Mouse (Mus musculus) MEL (cell line): ENCODE results near the gene Gm45233. TPM values are rescaled to one million over a fixed set of nuclear protein-coding genes. Genes with fewer than 3 reads are reported as not detected.

ENCODE experiments used
- DNase-seq: peaks from one replicate; pipeline ENCODE4 v3.0.0; 2011; ENCODE audit warnings: low read depth, low spot score
- H3K27ac ChIP-seq: 2 replicates; pipeline ENCODE4 v1.5.1; 2012; ENCODE audit warnings: low read depth, mild to moderate bottlenecking, control low read depth, low read length, moderate library complexity; ENCODE audit not compliant: control insufficient read depth
- H3K27me3 ChIP-seq, 2 experiments: fragments of 150-350 bp in 1 of 2; sonication (generic) in 1 of 2; 2 replicates each; pipeline ENCODE4 v1.6.1; 2012; ENCODE audit warnings: low read length in 2 of 2, mild to moderate bottlenecking in 2 of 2, improper control_type of control experiment in 1 of 2, moderate library complexity in 1 of 2; ENCODE audit not compliant: insufficient read depth in 2 of 2, control insufficient read depth in 1 of 2
- H3K36me3 ChIP-seq, 2 experiments: 2 replicates each; pipeline ENCODE4 v1.6.1; 2012 to 2014; ENCODE audit warnings: low read length in 2 of 2, improper control_type of control experiment in 1 of 2, inconsistent platforms in 1 of 2, mild to moderate bottlenecking in 1 of 2; ENCODE audit not compliant: insufficient read depth in 2 of 2, control insufficient read depth in 1 of 2
- H3K4me1 ChIP-seq, 2 experiments: fragments of 150-350 bp in 1 of 2; sonication (generic) in 1 of 2; 2 replicates each; pipeline ENCODE4 v1.6.1; 2012; ENCODE audit warnings: low read length in 2 of 2, improper control_type of control experiment in 1 of 2, mild to moderate bottlenecking in 1 of 2; ENCODE audit not compliant: insufficient read depth in 2 of 2, control insufficient read depth in 1 of 2
- H3K4me3 ChIP-seq, 2 experiments: fragments of 150-350 bp in 1 of 2; sonication (generic) in 1 of 2; 2 replicates each; pipeline ENCODE4 v1.5.1; 2012; ENCODE audit warnings: low read depth in 2 of 2, low read length in 2 of 2, mild to moderate bottlenecking in 2 of 2, moderate library complexity in 2 of 2, control low read depth in 1 of 2, improper control_type of control experiment in 1 of 2; ENCODE audit not compliant: control insufficient read depth in 1 of 2, insufficient read depth in 1 of 2
- H3K79me2 ChIP-seq: 2 replicates; pipeline ENCODE4 v1.6.1; 2012; ENCODE audit warnings: mild to moderate bottlenecking, low read length, moderate library complexity; ENCODE audit not compliant: control insufficient read depth, poor library complexity, insufficient read depth
- H3K9ac ChIP-seq: 2 replicates; pipeline ENCODE4 v1.6.1; 2012; ENCODE audit warnings: low read depth, mild to moderate bottlenecking, control low read depth, low read length, moderate library complexity; ENCODE audit not compliant: control insufficient read depth, poor library complexity, severe bottlenecking
- H3K9me3 ChIP-seq: fragments of 150-350 bp; sonication (generic); replicated peaks from 2 replicates; pipeline ENCODE4 v1.6.1; 2012; ENCODE audit warnings: mild to moderate bottlenecking, low read length, improper control_type of control experiment, moderate library complexity; ENCODE audit not compliant: insufficient read depth
- CHD1 ChIP-seq: IDR thresholded peaks from 2 replicates; pipeline ENCODE4 v1.6.1; 2012; ENCODE audit warnings: low read depth, mild to moderate bottlenecking, inconsistent platforms, low read length, improper control_type of control experiment
- CTCF ChIP-seq, 3 experiments: IDR thresholded peaks in 2 of 3; conservative IDR thresholded peaks in 1 of 3; 2 replicates each; pipeline ENCODE4 v1.5.1; 2011 to 2012; ENCODE audit warnings: low read length in 3 of 3, low read depth in 2 of 3, mild to moderate bottlenecking in 2 of 3, improper control_type of control experiment in 1 of 3, inconsistent platforms in 1 of 3, mixed read lengths in 1 of 3, moderate library complexity in 1 of 3; ENCODE audit not compliant: control insufficient read depth in 1 of 3, insufficient read depth in 1 of 3, poor library complexity in 1 of 3, severe bottlenecking in 1 of 3
- ELF1 ChIP-seq: IDR thresholded peaks from 2 replicates; pipeline ENCODE4 v1.6.1; 2014; ENCODE audit warnings: low read depth, mild to moderate bottlenecking, inconsistent platforms, low read length, improper control_type of control experiment, moderate library complexity
- ETS1 ChIP-seq: IDR thresholded peaks from 2 replicates; pipeline ENCODE4 v1.6.1; 2012; ENCODE audit warnings: low read depth, mild to moderate bottlenecking, inconsistent platforms, low read length, improper control_type of control experiment, moderate library complexity
- HCFC1 ChIP-seq: IDR thresholded peaks from 2 replicates; pipeline ENCODE4 v1.6.1; 2012; ENCODE audit warnings: low read depth, mild to moderate bottlenecking, inconsistent platforms, low read length, improper control_type of control experiment, moderate library complexity
- JUND ChIP-seq: IDR thresholded peaks from 2 replicates; pipeline ENCODE4 v1.6.1; 2011; ENCODE audit warnings: low read depth, mild to moderate bottlenecking, improper control_type of control experiment, low read length
- MAX ChIP-seq: IDR thresholded peaks from 2 replicates; pipeline ENCODE4 v1.6.1; 2011; ENCODE audit warnings: low read length, improper control_type of control experiment
- MEF2A ChIP-seq: IDR thresholded peaks from 2 replicates; pipeline ENCODE4 v1.6.1; 2014; ENCODE audit warnings: low read depth, mild to moderate bottlenecking, inconsistent platforms, low read length, improper control_type of control experiment; ENCODE audit not compliant: poor library complexity, insufficient replicate concordance, severe bottlenecking; ENCODE audit errors: extremely low read depth
- MXI1 ChIP-seq: IDR thresholded peaks from 2 replicates; pipeline ENCODE4 v1.6.1; 2011; ENCODE audit warnings: mild to moderate bottlenecking, low read depth, low read length, improper control_type of control experiment
- MYB ChIP-seq: IDR thresholded peaks from 2 replicates; pipeline ENCODE4 v1.6.1; 2011; ENCODE audit warnings: mild to moderate bottlenecking, low read depth, low read length, improper control_type of control experiment
- MYC ChIP-seq: IDR thresholded peaks from 2 replicates; pipeline ENCODE4 v1.6.1; 2011; ENCODE audit warnings: low read depth, mild to moderate bottlenecking, low read length, improper control_type of control experiment, moderate library complexity
- NELFE ChIP-seq: IDR thresholded peaks from 2 replicates; pipeline ENCODE4 v1.6.1; 2011; ENCODE audit warnings: low read depth, low read length, improper control_type of control experiment
- POLR2A ChIP-seq, 2 experiments: IDR thresholded peaks; 2 replicates each; pipeline ENCODE4 v1.6.1; 2011 to 2012; ENCODE audit warnings: low read length in 2 of 2, mild to moderate bottlenecking in 2 of 2, control low read depth in 1 of 2, improper control_type of control experiment in 1 of 2, low read depth in 1 of 2, moderate library complexity in 1 of 2; ENCODE audit not compliant: control insufficient read depth in 1 of 2, insufficient read depth in 1 of 2, poor library complexity in 1 of 2
- RAD21 ChIP-seq: IDR thresholded peaks from 2 replicates; pipeline ENCODE4 v1.6.1; 2011; ENCODE audit warnings: mild to moderate bottlenecking, low read depth, low read length, improper control_type of control experiment
- RCOR1 ChIP-seq: IDR thresholded peaks from 2 replicates; pipeline ENCODE4 v1.6.1; 2012; ENCODE audit warnings: low read depth, mild to moderate bottlenecking, inconsistent platforms, low read length, improper control_type of control experiment
- SMC3 ChIP-seq: IDR thresholded peaks from 2 replicates; pipeline ENCODE4 v1.6.1; 2011; ENCODE audit warnings: low read depth, low read length, improper control_type of control experiment
- TBP ChIP-seq: IDR thresholded peaks from 2 replicates; pipeline ENCODE4 v1.8.0; 2011; ENCODE audit warnings: low read depth, low read length, improper control_type of control experiment
- TCF12 ChIP-seq: IDR thresholded peaks from 2 replicates; pipeline ENCODE4 v1.6.1; 2014; ENCODE audit warnings: low read depth, mild to moderate bottlenecking, inconsistent platforms, low read length, improper control_type of control experiment, moderate library complexity
- UBTF ChIP-seq: IDR thresholded peaks from 2 replicates; pipeline ENCODE4 v1.6.1; 2012; ENCODE audit warnings: low read depth, mild to moderate bottlenecking, inconsistent platforms, low read length, improper control_type of control experiment, moderate library complexity, borderline replicate concordance; ENCODE audit not compliant: insufficient read depth
- ZC3H11A ChIP-seq: IDR thresholded peaks from 2 replicates; pipeline ENCODE4 v1.6.1; 2012; ENCODE audit warnings: low read depth, mild to moderate bottlenecking, inconsistent platforms, low read length, improper control_type of control experiment
- polyA plus RNA-seq, 2 experiments: library from polyadenylated mRNA; stranded (reverse) in 1 of 2; unstranded in 1 of 2; fragments of >175 nt in 1 of 2; fragments of >200 nt in 1 of 2; gene quantifications; 2 replicates each; pipeline versions ENCODE4 v1.2.1 to v1.2.4; 2012; ENCODE audit warnings: low replicate concordance in 2 of 2, low read depth in 1 of 2; ENCODE audit not compliant: insufficient read length in 2 of 2, insufficient read depth in 1 of 2, missing spikeins in 1 of 2
- total RNA-seq: library from RNA; depleted of rRNA; stranded (reverse); fragments of 300-350 nt; gene quantifications from 2 replicates; pipeline ENCODE4 v1.2.3, GENCODE M21; 2012

Gm45233 gene
- total and polyA plus RNA-seq, 3 experiments = 0.42 TPM; not detected in 2

- no peaks in the 10 kb centered on the region; a peak in 1 of 4 replicates for H3K4me1 ChIP-seq
- DNase-seq = peak; percentile 45
- H3K9ac ChIP-seq = no peak overlapping the region
- TF ChIP-seq ETS1 (no peak), MXI1 (no peak), MAX (no peak), CTCF (IDR thresholded peaks at IDR 0.05 in 2 of 3, conservative IDR thresholded peaks at IDR 0.05 in 1 of 3; ENCODE audit: control insufficient read depth in 1 of 3, insufficient read depth in 1 of 3, low read depth in 2 of 3, low read length in 3 of 3, poor library complexity in 1 of 3, severe bottlenecking in 1 of 3) (peak; percentile 51 to 62 (median 55)), SMC3 (peak; percentile 43), CHD1 (no peak), ZC3H11A (0 out of 2 replicates have a peak, but pooled peaks have one; percentile 16), RAD21 (peak; percentile 48), TBP (peak; percentile 37; the same call in 1 of the 2 replicates), TCF12 (no peak), JUND (no peak)
- H3K4me3 ChIP-seq = no peak overlapping the region
- no peaks in the 10 kb centered on the region for H3K36me3 ChIP-seq
- no peaks in the 10 kb centered on the region for H3K9me3 ChIP-seq
- no peaks in the 10 kb centered on the region for H3K79me2 ChIP-seq
- H3K27ac ChIP-seq = no peak overlapping the region
- H3K27me3 ChIP-seq = no peaks in the 10 kb centered on the region
Measured at GRCm38 (mm10) chr7:43470373-43470772, 26.4 kb downstream of the Gm45233 start.

GRCm38 (mm10) chr7:43475706-43476105 lies 31.8 kb downstream of the Gm45233 start:
- no peaks in the 10 kb centered on the region for H3K36me3 ChIP-seq
- H3K27me3 ChIP-seq = no peaks in the 10 kb centered on the region
- no peak overlapping the region for H3K27ac ChIP-seq
- H3K4me3 ChIP-seq = no peak overlapping the region
- H3K4me1 ChIP-seq = no peaks in the 10 kb centered on the region
- TF ChIP-seq UBTF (no peak), POLR2A (IDR thresholded peaks at IDR 0.05; ENCODE audit: control insufficient read depth in 1 of 2, insufficient read depth in 1 of 2, low read depth in 1 of 2, low read length in 2 of 2, poor library complexity in 1 of 2) (no peak), MEF2A (no peak), HCFC1 (no peak), MYC (no peak), NELFE (no peak), MYB (no peak), ELF1 (no peak), RCOR1 (no peak)
- no peak for DNase-seq
- no peaks in the 10 kb centered on the region for H3K79me2 ChIP-seq
- H3K9ac ChIP-seq = no peak overlapping the region
- H3K9me3 ChIP-seq = no peaks in the 10 kb centered on the region
